Mouse (Mus musculus) myocyte (in vitro differentiated cells): ENCODE data around the gene Vps13a. TPM values are rescaled to one million over a fixed set of nuclear protein-coding genes. Genes with fewer than 3 reads are reported as not detected.
"Not testable (repeated sequence)": the region's sequence is repeated elsewhere in the genome, so short reads cannot be mapped to it uniquely, and the experiment has no call there.

Experiments used
- H3K27me3 ChIP-seq: one replicate; pipeline ENCODE4 v1.6.1; 2011; ENCODE audit not compliant: control insufficient read depth, insufficient read depth, insufficient read length
- H3K36me3 ChIP-seq: one replicate; pipeline ENCODE4 v1.6.1; 2011; ENCODE audit not compliant: control insufficient read depth, insufficient read depth
- H3K4me2 ChIP-seq: one replicate; pipeline ENCODE4 v1.6.1; 2011; ENCODE audit warnings: low read depth, control low read depth
- H3K4me3 ChIP-seq: one replicate; pipeline ENCODE4 v1.5.1; 2011; ENCODE audit warnings: mild to moderate bottlenecking, control low read depth, moderate library complexity
- H3K79me2 ChIP-seq: one replicate; pipeline ENCODE4 v1.6.1; 2011; ENCODE audit not compliant: control insufficient read depth, insufficient read depth
- H3ac ChIP-seq: one replicate; pipeline ENCODE4 v1.6.1; 2011; ENCODE audit not compliant: control insufficient read depth, insufficient read length
- CEBPB ChIP-seq: IDR thresholded peaks from 2 replicates; pipeline ENCODE4 v1.6.1; 2011; ENCODE audit warnings: mild to moderate bottlenecking, moderate library complexity; ENCODE audit not compliant: poor library complexity, insufficient read depth, severe bottlenecking
- E2F4 ChIP-seq: IDR thresholded peaks from one replicate; pipeline ENCODE4 v1.6.1; 2011; ENCODE audit warnings: mild to moderate bottlenecking, control low read depth, moderate library complexity; ENCODE audit not compliant: insufficient read depth
- MAX ChIP-seq: IDR thresholded peaks from one replicate; pipeline ENCODE4 v1.6.1; 2011; ENCODE audit warnings: low read depth, mild to moderate bottlenecking, control low read depth
- MYOD1 ChIP-seq, 3 experiments: IDR thresholded peaks; one replicate each; pipeline ENCODE4 v1.6.1; 2011; ENCODE audit warnings: control low read depth in 2 of 3, low read depth in 2 of 3, mild to moderate bottlenecking in 2 of 3, moderate library complexity in 1 of 3; ENCODE audit not compliant: insufficient read length in 2 of 3, control insufficient read depth in 1 of 3
- MYOG ChIP-seq, 3 experiments: IDR thresholded peaks; one replicate each; pipeline ENCODE4 v1.6.1; 2011; ENCODE audit warnings: control low read depth in 2 of 3, low read depth in 2 of 3, mild to moderate bottlenecking in 2 of 3; ENCODE audit not compliant: insufficient read length in 2 of 3, control insufficient read depth in 1 of 3, insufficient read depth in 1 of 3
- POLR2A ChIP-seq: IDR thresholded peaks from one replicate; pipeline ENCODE4 v1.6.1; 2011; ENCODE audit warnings: low read depth, mild to moderate bottlenecking, control low read depth, moderate library complexity; ENCODE audit not compliant: insufficient read length
- POLR2AphosphoS2 ChIP-seq: IDR thresholded peaks from one replicate; pipeline ENCODE4 v1.6.1; 2011; ENCODE audit warnings: low read depth, control low read depth; ENCODE audit not compliant: insufficient read length
- REST ChIP-seq: IDR thresholded peaks from one replicate; pipeline ENCODE4 v1.6.1; 2011; ENCODE audit warnings: mild to moderate bottlenecking, control low read depth, moderate library complexity; ENCODE audit not compliant: insufficient read depth, insufficient read length
- SRF ChIP-seq: IDR thresholded peaks from one replicate; pipeline ENCODE4 v1.6.1; 2011; ENCODE audit warnings: low read depth; ENCODE audit not compliant: control insufficient read depth, insufficient read length
- TCF12 ChIP-seq: IDR thresholded peaks from one replicate; pipeline ENCODE4 v1.6.1; 2011; ENCODE audit warnings: mild to moderate bottlenecking, control low read depth; ENCODE audit not compliant: poor library complexity, insufficient read depth, severe bottlenecking
- TCF3 ChIP-seq: IDR thresholded peaks from one replicate; pipeline ENCODE4 v1.6.1; 2011; ENCODE audit warnings: low read depth, control low read depth; ENCODE audit not compliant: insufficient read length
- USF1 ChIP-seq: IDR thresholded peaks from one replicate; pipeline ENCODE4 v1.6.1; 2011; ENCODE audit warnings: low read depth, mild to moderate bottlenecking, control low read depth, moderate library complexity
- polyA plus RNA-seq: library from polyadenylated mRNA; unstranded; fragments of >200 nt; fragmentation: generic; extraction: Trizol; gene quantifications from one replicate; pipeline ENCODE4 v1.2.1, GENCODE M21; 2012; ENCODE audit warnings: missing spikeins

The Vps13a gene
- polyA plus RNA-seq, 1 experiment, result 3.7 TPM

DNA sequence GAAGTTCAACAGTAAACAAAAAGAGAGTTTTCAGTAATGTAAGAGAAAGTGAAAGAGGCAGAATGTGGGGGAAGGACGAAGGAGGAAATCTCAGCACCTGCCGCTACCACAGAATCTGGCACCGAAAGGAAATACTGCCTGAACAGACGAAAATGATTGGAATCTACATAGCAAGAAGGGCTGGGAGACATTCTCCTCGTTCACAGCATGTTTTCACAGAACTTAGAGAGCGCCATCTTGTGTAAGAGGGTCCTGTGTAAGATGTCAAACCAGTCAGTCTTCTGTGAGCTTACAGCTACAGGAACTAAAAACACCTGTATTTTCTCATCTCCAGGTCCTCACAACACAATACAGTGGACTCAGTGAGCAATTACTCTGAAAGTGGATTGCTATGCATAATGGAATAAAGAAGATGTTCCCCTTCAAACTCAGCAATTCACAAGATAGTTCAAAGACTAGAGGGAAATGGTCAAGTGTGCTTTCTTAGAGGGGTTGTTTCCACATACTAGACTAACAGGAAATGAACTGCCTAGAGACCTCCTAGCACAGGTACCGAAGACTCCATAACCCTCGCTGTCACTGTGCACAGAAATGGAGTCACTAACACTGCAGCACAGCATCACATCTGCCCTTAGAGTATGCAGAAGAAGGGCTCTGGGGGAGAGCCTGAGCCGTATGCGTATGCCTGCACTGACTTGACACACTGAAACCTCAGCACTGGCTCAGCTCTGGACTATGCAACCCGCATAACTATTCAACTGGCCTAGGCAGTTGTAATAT, 7.3 kb downstream of the Vps13a start:
- Histone ChIP-seq H3ac (no peak overlapping the region), H3K27me3 (no peaks in the 10 kb centered on the region), H3K36me3 (no peaks in the 10 kb centered on the region), H3K4me2 (no peak overlapping the region), H3K79me2 (peaks cover 49% of the 10 kb centered on the region), H3K4me3 (no peak overlapping the region)
- TF ChIP-seq SRF (no peak), USF1 (no peak), E2F4 (no peak), TCF3 (no peak), POLR2A (no peak), MYOD1 (IDR thresholded peaks at IDR 0.05; ENCODE audit: control insufficient read depth in 1 of 3, insufficient read length in 2 of 3, low read depth in 2 of 3) (no peak), TCF12 (no peak), POLR2AphosphoS2 (no peak), REST (no peak), CEBPB (no peak), MAX (no peak), MYOG (IDR thresholded peaks at IDR 0.05; ENCODE audit: control insufficient read depth in 1 of 3, insufficient read depth in 1 of 3, insufficient read length in 2 of 3, low read depth in 2 of 3) (no peak)

DNA sequence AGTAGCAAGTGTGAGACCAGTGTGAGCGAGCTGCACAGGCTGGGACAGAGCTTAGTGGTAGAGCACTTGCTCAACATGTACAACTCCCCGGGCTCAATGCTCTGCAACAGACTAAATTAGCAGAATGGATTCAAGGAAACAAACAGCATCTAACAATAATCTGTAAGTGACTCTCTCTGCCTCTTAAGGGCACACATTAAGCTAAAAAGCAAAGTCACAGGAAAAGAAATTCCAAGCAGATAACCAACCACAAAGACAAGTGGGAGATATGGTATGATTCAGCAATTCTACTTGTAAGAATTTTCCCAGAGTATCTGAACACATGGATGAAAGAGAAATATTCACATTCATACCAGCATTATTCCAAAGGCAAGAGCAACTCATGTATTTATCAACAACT, 13.3 kb downstream of the Vps13a start:
- Histone ChIP-seq H3K4me2 (no peak overlapping the region), H3K4me3 (no peak overlapping the region), H3ac (no peak overlapping the region), H3K27me3 (no peaks in the 10 kb centered on the region), H3K36me3 (no peaks in the 10 kb centered on the region), H3K79me2 (peaks cover 23% of the 10 kb centered on the region)
- no peak for TF ChIP-seq CEBPB
- TF ChIP-seq TCF3, result no peak
- TF ChIP-seq USF1, result no peak
- no peak for TF ChIP-seq E2F4
- TF ChIP-seq MAX, result no peak
- no peak for TF ChIP-seq REST
- TF ChIP-seq SRF, result no peak
- TF ChIP-seq TCF12, result no peak

DNA sequence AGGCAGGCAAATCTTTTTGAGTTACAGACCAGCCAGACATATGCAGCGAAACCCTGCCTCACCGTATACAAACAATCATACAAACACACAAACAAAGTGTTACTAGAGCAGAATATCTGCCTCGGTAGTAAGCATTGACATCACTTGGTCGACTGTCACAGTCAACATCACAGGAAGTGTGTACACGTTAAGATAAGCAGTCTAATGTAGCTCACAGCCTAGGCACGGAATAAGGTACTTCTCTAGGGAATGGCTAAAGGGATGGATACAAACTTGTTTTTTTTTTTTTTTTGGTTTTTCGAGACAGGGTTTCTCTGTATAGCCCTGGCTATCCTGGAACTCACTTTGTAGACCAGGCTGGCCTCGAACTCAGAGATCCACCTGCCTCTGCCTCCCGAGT, 23.3 kb downstream of the Vps13a start:
- H3K4me3 ChIP-seq, H3K79me2 ChIP-seq, H3K4me2 ChIP-seq, H3K36me3 ChIP-seq, H3ac ChIP-seq, H3K27me3 ChIP-seq: not testable (repeated sequence)

DNA sequence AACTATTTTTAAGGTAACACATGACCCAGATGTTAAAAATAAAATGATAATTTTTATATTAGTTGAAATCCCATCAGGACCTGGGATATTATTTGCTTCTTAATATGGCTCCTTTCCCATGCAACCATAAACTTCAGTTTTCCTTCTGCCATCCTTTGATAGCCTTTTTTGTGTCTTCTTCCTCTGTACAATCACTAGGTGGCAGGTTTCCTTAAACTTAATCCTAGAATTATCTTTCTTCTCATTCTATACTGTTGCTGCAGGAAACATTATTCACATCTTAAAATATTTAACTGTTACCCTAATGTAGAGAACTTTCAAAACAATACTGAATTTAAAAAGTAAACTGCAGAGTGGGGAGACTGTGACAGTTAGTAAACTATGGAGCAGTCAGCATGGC, 24.9 kb downstream of the Vps13a start:
- no peaks in the 10 kb centered on the region for H3K79me2 ChIP-seq
- H3ac ChIP-seq, result no peak overlapping the region
- H3K36me3 ChIP-seq, result no peaks in the 10 kb centered on the region
- TF ChIP-seq POLR2AphosphoS2, result no peak
- no peak for TF ChIP-seq MAX
- TF ChIP-seq CEBPB, result no peak
- TF ChIP-seq TCF12, result no peak
- TF ChIP-seq SRF, result no peak
- TF ChIP-seq REST, result no peak
- TF ChIP-seq USF1, result no peak
- TF ChIP-seq MYOD1 (IDR thresholded peaks at IDR 0.05; ENCODE audit: control insufficient read depth in 1 of 3, insufficient read length in 2 of 3, low read depth in 2 of 3), result no peak
- TF ChIP-seq POLR2A, result no peak
- TF ChIP-seq MYOG (IDR thresholded peaks at IDR 0.05; ENCODE audit: control insufficient read depth in 1 of 3, insufficient read depth in 1 of 3, insufficient read length in 2 of 3, low read depth in 2 of 3), result no peak
- TF ChIP-seq TCF3, result no peak
- TF ChIP-seq E2F4, result no peak
- no peak overlapping the region for H3K4me2 ChIP-seq
- no peak overlapping the region for H3K4me3 ChIP-seq
- H3K27me3 ChIP-seq, result no peaks in the 10 kb centered on the region

DNA sequence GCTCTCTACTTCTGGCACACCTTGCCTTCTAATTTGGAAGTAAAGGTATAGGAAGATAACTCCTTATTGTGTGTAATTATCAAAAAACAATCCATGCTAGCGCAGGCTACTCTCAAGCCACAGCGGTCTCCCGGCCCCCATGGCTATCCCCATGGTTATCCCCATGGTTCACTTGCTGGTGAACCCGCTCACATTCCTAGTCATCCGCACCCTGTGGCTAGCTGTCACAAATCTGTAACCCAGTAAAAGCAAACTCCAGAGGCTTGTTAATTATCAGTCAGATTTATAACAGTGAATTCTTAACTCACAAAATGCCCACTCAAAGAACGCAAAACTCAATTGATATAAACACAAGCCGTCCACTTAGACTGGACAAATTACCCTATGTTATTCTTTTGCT, 25.5 kb downstream of the Vps13a start:
- H3K4me2 ChIP-seq, result no peak overlapping the region
- H3K36me3 ChIP-seq, result no peaks in the 10 kb centered on the region

More for the DNA sequence above, 25.5 kb downstream of the Vps13a start:
- Histone ChIP-seq H3ac (no peak overlapping the region), H3K79me2 (no peaks in the 10 kb centered on the region), H3K27me3 (no peaks in the 10 kb centered on the region), H3K4me3 (no peak overlapping the region)
- TF ChIP-seq CEBPB (no peak), MAX (no peak), MYOD1 (IDR thresholded peaks at IDR 0.05; ENCODE audit: control insufficient read depth in 1 of 3, insufficient read length in 2 of 3, low read depth in 2 of 3) (no peak), POLR2AphosphoS2 (no peak), TCF12 (no peak), E2F4 (no peak), MYOG (IDR thresholded peaks at IDR 0.05; ENCODE audit: control insufficient read depth in 1 of 3, insufficient read depth in 1 of 3, insufficient read length in 2 of 3, low read depth in 2 of 3) (no peak)
